Mouse (Mus musculus): ENCODE data around the gene Gabbr2. TPM values are rescaled to one million over a fixed set of nuclear protein-coding genes. Genes with fewer than 3 reads are reported as not detected.

Gabbr2 gene
- polyA plus RNA-seq, 1 experiment from 2014 or later: 0.04 TPM

DNA sequence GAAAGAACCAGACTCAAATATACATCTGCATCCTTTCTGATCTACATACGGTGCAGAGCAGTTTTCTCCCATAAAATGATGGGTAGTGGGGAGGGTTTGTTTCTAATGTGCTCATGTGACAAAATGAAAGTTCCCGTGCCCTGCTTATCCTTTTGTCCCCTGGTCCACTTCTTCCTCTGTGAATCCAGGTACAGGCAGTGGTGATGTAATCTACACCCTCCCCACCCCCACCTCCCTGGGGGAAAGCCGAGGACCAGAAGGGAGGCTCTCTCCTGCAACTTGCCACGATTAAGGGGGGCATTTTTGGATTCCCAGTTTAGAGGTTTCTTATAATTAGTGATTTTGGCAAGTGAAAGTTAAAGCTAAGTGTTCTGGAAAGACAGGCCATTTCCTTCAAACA lies 110.4 kb downstream of the Gabbr2 start:
- Histone ChIP-seq H3K4me3 (ENCODE audit: low read depth, low read length) (no peak overlapping the region), H3K36me3 (ENCODE audit: control insufficient read depth, insufficient read depth, low read length) (no peaks in the 10 kb centered on the region), H3K9ac (ENCODE audit: low read length) (no peak overlapping the region), H3K27ac (replicated peaks) (no peak overlapping the region), H3K4me2 (replicated peaks; ENCODE audit: low read depth) (no peak overlapping the region), H3K9me3 (ENCODE audit: control insufficient read depth, low read length) (no peaks in the 10 kb centered on the region), H3K27me3 (ENCODE audit: control insufficient read depth, insufficient read depth, low read length) (no peaks in the 10 kb centered on the region), H3K4me1 (replicated peaks; ENCODE audit: control insufficient read depth, insufficient read depth) (no peaks in the 10 kb centered on the region)
- 52% methylated on average over 4 of the region's 4 CpGs for WGBS
- DNase-seq (ENCODE audit: low spot score): no peak
- TF ChIP-seq EP300 (optimal IDR thresholded peaks at IDR 0.05): no peak
- no peak for TF ChIP-seq CTCF (IDR thresholded peaks at IDR 0.05; ENCODE audit: low read depth)
- no peak for ATAC-seq (ENCODE audit: low FRiP score, low TSS enrichment)

DNA sequence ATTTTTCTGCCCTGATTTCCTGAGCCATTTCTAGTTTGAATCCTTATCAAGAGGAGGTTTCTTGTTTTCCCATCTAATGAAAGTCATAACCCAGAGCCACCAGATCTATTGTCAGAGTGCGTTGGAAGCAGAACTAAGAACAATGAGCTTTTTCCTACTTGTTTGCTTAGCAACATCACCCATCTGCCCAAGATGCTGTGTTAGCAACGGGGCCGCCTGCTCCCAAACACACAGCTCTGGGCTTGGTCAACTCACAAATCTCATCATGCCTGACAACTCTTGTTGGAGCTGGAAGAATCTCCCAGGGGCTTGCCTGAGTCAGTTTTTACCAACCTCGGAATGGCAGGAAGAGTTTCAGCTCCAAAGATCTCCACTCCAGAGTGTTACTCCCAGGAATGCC lies 111.7 kb downstream of the Gabbr2 start:
- Histone ChIP-seq H3K27me3 (ENCODE audit: control insufficient read depth, insufficient read depth, low read length) (no peaks in the 10 kb centered on the region), H3K36me3 (ENCODE audit: control insufficient read depth, insufficient read depth, low read length) (no peaks in the 10 kb centered on the region), H3K4me2 (replicated peaks; ENCODE audit: low read depth) (no peak overlapping the region), H3K27ac (replicated peaks) (no peak overlapping the region), H3K4me3 (ENCODE audit: low read depth, low read length) (no peak overlapping the region), H3K9me3 (ENCODE audit: control insufficient read depth, low read length) (no peaks in the 10 kb centered on the region), H3K9ac (ENCODE audit: low read length) (no peak overlapping the region), H3K4me1 (replicated peaks; ENCODE audit: control insufficient read depth, insufficient read depth) (no peaks in the 10 kb centered on the region)
- DNase-seq (ENCODE audit: low spot score) (no peak), ATAC-seq (ENCODE audit: low FRiP score, low TSS enrichment) (no peak)
- WGBS: 46% methylated on average over 4 of the region's 4 CpGs
- TF ChIP-seq EP300 (optimal IDR thresholded peaks at IDR 0.05) (no peak), CTCF (IDR thresholded peaks at IDR 0.05; ENCODE audit: low read depth) (no peak)

DNA sequence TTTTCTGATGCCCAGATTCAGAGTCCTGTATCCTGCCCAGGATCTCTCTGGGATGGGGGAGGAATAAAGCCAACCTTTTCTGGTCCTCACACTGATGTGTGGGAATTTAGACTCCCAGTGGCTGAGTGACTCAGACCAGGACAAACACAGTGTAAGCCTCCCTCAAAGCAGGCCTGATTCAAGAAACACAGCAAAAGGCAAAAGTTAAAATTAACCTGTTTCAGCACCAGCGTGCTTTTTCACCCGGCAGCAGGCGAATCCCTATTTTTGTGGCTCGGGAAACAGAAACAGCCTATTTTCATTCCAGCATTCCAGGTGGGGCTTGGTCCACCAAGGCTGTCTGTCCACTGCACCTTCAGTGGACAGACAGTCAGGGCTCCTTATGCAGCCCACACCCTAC lies 118.9 kb downstream of the Gabbr2 start:
- no peaks in the 10 kb centered on the region for H3K4me1 ChIP-seq (replicated peaks; ENCODE audit: control insufficient read depth, insufficient read depth)
- no peaks in the 10 kb centered on the region for H3K36me3 ChIP-seq (ENCODE audit: control insufficient read depth, insufficient read depth, low read length)
- H3K27me3 ChIP-seq (ENCODE audit: control insufficient read depth, insufficient read depth, low read length): no peaks in the 10 kb centered on the region
- WGBS: 68% methylated on average over 4 of the region's 4 CpGs
- H3K4me3 ChIP-seq (ENCODE audit: low read depth, low read length): no peak overlapping the region
- no peaks in the 10 kb centered on the region for H3K9me3 ChIP-seq (ENCODE audit: control insufficient read depth, low read length)
- no peak overlapping the region for H3K4me2 ChIP-seq (replicated peaks; ENCODE audit: low read depth)
- no peak for TF ChIP-seq EP300 (optimal IDR thresholded peaks at IDR 0.05)
- TF ChIP-seq CTCF (IDR thresholded peaks at IDR 0.05; ENCODE audit: low read depth): no peak
- no peak overlapping the region for H3K27ac ChIP-seq (replicated peaks)
- no peak for DNase-seq (ENCODE audit: low spot score)
- no peak overlapping the region for H3K9ac ChIP-seq (ENCODE audit: low read length)
- ATAC-seq (ENCODE audit: low FRiP score, low TSS enrichment): no peak

DNA sequence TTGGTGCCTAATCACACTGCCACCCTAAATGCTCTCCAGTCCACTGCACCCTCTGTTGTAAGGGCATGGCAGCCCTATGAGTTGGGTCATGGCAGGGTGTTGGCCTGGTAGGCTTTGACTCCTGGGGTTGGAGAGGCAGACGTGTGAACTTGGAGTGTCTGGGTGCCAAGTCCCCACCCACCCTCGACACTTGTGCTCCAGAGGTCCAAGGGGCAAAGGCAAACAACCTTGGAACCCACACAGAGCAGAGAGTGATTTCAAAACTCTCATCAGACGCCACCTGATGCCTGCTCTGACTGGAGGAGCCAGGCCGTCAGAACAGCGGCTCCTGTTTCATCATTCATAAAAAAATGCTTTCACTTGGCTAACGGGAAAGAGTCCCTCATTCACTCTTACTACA lies 121.5 kb downstream of the Gabbr2 start:
- ATAC-seq (ENCODE audit: low FRiP score, low TSS enrichment) (no peak), DNase-seq (ENCODE audit: low spot score) (no peak)
- 22% methylated on average over 6 of the region's 6 CpGs for WGBS
- Histone ChIP-seq H3K4me2 (replicated peaks; ENCODE audit: low read depth) (no peak overlapping the region), H3K4me1 (replicated peaks; ENCODE audit: control insufficient read depth, insufficient read depth) (no peaks in the 10 kb centered on the region), H3K27me3 (ENCODE audit: control insufficient read depth, insufficient read depth, low read length) (no peaks in the 10 kb centered on the region), H3K9ac (ENCODE audit: low read length) (no peak overlapping the region), H3K4me3 (ENCODE audit: low read depth, low read length) (no peak overlapping the region), H3K36me3 (ENCODE audit: control insufficient read depth, insufficient read depth, low read length) (no peaks in the 10 kb centered on the region), H3K9me3 (ENCODE audit: control insufficient read depth, low read length) (no peaks in the 10 kb centered on the region), H3K27ac (replicated peaks) (no peak overlapping the region)
- TF ChIP-seq CTCF (IDR thresholded peaks at IDR 0.05; ENCODE audit: low read depth) (no peak), EP300 (optimal IDR thresholded peaks at IDR 0.05) (no peak)

DNA sequence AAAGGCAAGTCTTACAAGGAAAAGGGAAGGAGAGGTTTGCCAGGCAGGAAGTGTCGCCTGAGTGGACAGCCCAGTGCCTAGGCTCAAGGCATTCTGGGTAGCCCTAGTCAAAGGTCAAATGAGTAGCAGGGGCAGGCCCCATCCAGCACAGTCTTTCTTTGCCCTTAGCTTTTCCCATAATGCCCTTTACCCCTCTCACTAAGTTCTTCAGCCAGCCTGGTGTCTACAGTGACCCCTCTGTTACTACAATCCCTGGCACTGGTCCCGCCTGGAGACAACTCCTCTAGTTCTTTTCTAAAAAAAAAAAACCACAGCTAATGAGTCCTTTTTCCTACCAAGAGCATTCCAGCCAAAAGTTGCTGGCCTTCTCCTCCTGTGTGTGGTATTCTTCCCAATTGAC lies 122.3 kb downstream of the Gabbr2 start:
- no peak overlapping the region for H3K4me3 ChIP-seq (ENCODE audit: low read depth, low read length)
- no peaks in the 10 kb centered on the region for H3K9me3 ChIP-seq (ENCODE audit: control insufficient read depth, low read length)
- H3K27me3 ChIP-seq (ENCODE audit: control insufficient read depth, insufficient read depth, low read length): no peaks in the 10 kb centered on the region
- H3K36me3 ChIP-seq (ENCODE audit: control insufficient read depth, insufficient read depth, low read length): no peaks in the 10 kb centered on the region
- no peak for ATAC-seq (ENCODE audit: low FRiP score, low TSS enrichment)
- DNase-seq (ENCODE audit: low spot score): no peak
- 81% methylated on average over 2 of the region's 2 CpGs for WGBS
- no peak overlapping the region for H3K27ac ChIP-seq (replicated peaks)
- TF ChIP-seq CTCF (IDR thresholded peaks at IDR 0.05; ENCODE audit: low read depth): no peak
- TF ChIP-seq EP300 (optimal IDR thresholded peaks at IDR 0.05): no peak
- no peak overlapping the region for H3K4me2 ChIP-seq (replicated peaks; ENCODE audit: low read depth)
- H3K9ac ChIP-seq (ENCODE audit: low read length): no peak overlapping the region
- no peaks in the 10 kb centered on the region for H3K4me1 ChIP-seq (replicated peaks; ENCODE audit: control insufficient read depth, insufficient read depth)

DNA sequence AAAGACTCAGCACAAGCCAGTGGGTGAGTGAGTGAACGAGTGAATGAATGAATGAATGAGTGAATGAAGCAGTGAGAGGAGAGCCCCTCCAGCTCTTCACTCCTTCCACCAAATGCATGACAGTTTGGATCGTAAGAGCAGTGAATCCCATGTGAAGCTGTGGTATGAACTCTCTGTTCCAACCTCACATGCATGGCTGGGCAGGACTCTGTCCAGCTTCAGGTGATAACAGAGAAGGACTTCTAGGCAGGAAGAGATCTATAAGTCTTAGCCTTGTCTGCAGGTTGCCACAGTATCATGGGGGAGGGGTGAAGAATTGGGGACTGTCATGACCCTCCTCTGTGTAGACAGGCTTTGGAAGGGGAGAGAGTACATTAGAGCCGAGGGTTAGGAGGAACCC lies 122.8 kb downstream of the Gabbr2 start:
- no peaks in the 10 kb centered on the region for H3K4me1 ChIP-seq (replicated peaks; ENCODE audit: control insufficient read depth, insufficient read depth)
- TF ChIP-seq EP300 (optimal IDR thresholded peaks at IDR 0.05): no peak
- TF ChIP-seq CTCF (IDR thresholded peaks at IDR 0.05; ENCODE audit: low read depth): no peak
- no peaks in the 10 kb centered on the region for H3K27me3 ChIP-seq (ENCODE audit: control insufficient read depth, insufficient read depth, low read length)
- H3K36me3 ChIP-seq (ENCODE audit: control insufficient read depth, insufficient read depth, low read length): no peaks in the 10 kb centered on the region
- no peak overlapping the region for H3K4me2 ChIP-seq (replicated peaks; ENCODE audit: low read depth)
- H3K9ac ChIP-seq (ENCODE audit: low read length): no peak overlapping the region
- H3K4me3 ChIP-seq (ENCODE audit: low read depth, low read length): no peak overlapping the region
- no peak for ATAC-seq (ENCODE audit: low FRiP score, low TSS enrichment)
- DNase-seq (ENCODE audit: low spot score): no peak
- H3K27ac ChIP-seq (replicated peaks): no peak overlapping the region
- no peaks in the 10 kb centered on the region for H3K9me3 ChIP-seq (ENCODE audit: control insufficient read depth, low read length)
- 83% methylated on average over 3 of the region's 3 CpGs for WGBS

Data from stomach, postnatal 0 days (tissue).